Mouse (Mus musculus): ENCODE measurements around the gene Hist1h2ao.
A peak's percentile ranks its signal among the peaks of the same experiment; 100 is the strongest.
"Not testable (repeated sequence)": the region's sequence is repeated elsewhere in the genome, so short reads cannot be mapped to it uniquely, and the experiment has no call there.

The Hist1h2ao gene

DNA sequence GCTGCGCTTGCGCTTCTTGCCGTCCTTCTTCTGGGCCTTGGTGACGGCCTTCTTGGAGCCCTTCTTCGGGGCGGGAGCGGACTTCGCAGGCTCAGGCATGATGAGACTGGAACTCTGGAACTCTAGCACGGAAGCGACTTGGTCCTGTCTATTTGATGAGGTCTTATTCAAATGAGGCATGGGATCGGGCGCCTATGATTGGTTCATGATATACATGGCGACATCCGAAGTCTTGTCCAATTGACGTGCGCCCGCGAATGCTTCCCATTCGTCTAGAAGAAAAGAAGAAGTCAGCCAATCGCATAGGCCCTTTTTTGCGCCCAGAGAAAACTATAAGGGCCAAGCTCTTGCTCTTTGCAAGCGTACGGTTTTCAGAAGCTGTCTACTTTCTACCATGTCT lies at the start of gene Hist1h2ao, which contains the start of gene Hist1h2bq:
TSS of gene Hist1h2ao (plus strand) at position 393 of the 400 bp plus-strand sequence.
TSS of gene Hist1h2bq (minus strand) at position 125 of the 400 bp plus-strand sequence.
- DNase-seq, result not testable (repeated sequence)

DNA sequence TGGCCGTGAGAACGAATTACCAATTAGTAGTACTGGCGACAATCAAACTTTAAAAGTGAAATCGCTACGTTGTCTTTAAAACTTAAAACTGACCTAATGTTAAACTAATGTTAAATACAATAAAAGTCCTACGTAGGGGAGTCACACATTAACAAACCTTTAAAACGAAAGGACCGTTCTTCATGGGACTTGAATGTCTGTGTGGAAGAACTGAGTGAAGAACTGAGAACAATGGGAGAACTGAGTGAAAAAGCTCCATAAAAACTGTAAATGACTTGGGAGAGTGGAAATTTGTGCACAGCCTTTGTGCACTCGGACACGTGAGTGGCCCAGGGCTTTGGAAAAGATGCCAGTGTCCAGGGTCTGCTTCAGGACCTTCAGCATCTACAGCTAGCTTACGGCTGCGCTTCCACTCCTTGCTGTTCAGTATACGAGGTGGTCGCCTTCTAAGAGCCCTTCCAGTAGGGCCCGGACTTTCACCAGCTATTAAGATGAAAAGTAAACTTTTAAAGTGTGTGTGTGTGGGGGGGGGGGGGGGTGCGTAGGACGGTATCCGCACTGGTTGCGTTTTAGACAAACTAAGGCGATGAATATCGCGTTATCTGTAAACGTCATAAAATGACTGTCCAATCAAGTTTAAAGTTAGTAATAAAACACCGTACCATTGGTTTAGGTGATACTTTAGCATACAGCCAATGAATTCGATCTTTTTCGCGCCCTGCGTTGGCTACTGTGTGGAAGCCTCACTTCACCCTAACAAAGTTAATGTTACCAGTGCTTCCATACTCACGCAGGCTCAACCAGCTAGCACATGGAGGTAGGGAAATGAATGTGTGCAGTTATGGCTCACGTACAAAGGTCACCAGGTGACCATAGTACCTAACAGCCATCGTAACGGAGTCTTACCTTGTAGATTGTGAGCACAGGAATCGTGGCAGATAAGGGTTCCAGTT lies 31.2 kb upstream of the Hist1h2ao start:
- peak; percentile 71 to 83 for DNase-seq

DNA sequence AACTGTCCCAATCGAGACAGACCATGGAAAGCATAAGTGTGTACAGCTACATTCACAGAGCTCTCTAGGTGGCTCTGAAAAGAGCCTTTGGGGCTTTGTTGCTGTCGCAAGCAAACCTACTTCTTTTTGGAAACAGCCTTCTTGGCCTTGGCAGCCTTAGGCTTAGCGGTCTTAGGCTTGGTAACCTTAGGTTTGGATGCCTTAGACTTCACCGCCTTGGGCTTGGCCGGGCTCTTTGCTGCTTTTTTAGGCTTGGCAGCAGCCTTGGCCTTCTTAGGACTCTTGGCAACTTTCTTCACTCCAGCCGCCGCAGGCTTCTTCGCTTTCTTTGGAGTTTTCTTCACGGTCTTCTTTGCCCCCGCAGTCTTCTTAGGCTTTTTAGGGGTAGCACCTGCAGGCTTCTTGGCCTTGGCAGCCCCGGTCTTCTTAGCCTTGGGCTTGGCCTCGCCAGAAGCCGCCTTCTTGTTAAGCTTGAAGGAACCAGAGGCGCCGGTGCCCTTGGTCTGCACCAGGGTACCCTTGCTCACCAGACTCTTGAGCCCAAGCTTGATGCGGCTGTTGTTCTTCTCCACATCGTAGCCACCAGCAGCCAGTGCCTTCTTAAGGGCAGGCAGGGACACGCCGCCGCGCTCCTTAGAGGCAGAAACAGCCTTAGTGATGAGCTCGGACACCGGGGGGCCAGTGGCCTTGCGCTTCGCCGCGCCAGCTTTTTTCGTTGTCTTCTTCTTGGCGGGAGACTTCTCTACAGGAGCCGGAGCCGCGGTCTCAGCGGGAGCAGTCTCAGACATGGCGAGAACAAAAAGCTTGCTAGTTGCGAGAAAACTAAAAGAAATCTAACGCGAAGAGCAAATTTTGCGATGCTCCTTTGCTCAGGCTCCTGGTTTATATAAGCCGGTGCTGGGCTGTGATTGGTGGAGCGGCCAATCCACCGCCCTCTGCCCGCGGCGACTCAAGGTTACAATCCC lies 30.2 kb upstream of the Hist1h2ao start, which contains the start of gene Hist1h1b:
TSS of gene Hist1h1b (minus strand) at position 859 of the 965 bp plus-strand sequence.
- DNase-seq, result peak; percentile 74 to 84

- no peak for DNase-seq
Measured at GRCm38 (mm10) chr13:21781021-21781555, 29.2 kb upstream of the Hist1h2ao start.

DNA sequence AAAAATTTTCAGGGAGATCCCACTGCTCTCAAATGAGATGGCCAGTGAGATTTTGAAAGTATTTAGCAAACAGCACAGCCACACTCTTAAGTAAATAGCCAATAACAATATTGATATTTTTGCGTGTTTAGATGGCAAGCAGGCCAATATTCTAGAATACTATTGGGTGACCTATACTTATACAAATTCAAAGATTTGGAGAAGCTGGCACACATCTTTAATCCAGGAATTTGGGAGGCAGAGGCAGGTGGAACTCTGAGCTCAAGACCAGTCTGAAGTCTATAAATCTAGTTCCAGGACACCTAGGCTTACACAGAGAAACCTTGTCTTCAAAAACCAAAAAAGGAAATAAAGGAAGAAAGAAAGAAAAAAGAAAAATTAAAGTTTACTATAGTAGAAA lies 28.6 kb upstream of the Hist1h2ao start:
- no peak for DNase-seq

GRCm38 (mm10) chr13:21782361-21783254 lies 27.7 kb upstream of the Hist1h2ao start:
- peak; percentile 20 to 38 for DNase-seq

DNA sequence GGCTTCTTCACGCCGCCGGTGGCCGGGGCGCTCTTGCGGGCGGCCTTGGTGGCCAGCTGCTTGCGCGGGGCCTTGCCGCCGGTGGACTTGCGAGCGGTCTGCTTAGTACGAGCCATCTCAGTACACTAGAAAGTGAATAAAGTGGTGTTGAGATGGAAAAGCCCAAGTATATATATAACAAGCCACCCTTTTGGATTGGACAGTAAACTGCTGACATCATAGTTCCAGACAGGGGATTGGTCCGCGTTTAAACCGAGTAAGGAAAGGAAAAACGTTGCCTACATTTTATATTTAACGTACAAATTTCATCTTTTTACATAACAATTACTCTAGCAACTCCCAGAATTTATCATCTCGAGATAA lies 27.0 kb upstream of the Hist1h2ao start, which contains the start of gene Hist1h3i:
TSS of gene Hist1h3i (minus strand) at position 116 of the 363 bp plus-strand sequence.
- DNase-seq, result peak; percentile 53 to 70

DNA sequence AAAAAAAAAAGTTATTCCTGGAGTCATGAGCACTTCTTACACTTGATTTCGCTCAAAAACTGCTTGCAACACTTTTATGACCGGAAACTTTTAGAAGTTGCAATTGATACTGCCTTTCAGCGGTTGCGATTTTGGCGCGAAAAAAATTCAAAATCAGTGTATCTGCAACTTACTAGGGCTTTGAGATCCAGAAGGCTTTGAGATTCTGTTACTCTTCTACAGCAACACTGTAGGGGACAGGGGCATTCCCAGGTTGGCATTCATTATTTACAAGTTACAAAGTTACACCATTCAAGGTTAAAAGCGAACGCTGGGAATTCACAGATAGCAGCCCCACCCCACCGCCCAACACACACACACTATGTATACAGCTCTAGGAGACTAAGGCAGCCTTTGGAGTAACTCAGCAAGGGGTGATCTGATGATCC lies 26.5 kb upstream of the Hist1h2ao start:
- peak; percentile 15 to 43 for DNase-seq

- no peak for DNase-seq
Measured at GRCm38 (mm10) chr13:21784311-21784710, 26.0 kb upstream of the Hist1h2ao start.

DNA sequence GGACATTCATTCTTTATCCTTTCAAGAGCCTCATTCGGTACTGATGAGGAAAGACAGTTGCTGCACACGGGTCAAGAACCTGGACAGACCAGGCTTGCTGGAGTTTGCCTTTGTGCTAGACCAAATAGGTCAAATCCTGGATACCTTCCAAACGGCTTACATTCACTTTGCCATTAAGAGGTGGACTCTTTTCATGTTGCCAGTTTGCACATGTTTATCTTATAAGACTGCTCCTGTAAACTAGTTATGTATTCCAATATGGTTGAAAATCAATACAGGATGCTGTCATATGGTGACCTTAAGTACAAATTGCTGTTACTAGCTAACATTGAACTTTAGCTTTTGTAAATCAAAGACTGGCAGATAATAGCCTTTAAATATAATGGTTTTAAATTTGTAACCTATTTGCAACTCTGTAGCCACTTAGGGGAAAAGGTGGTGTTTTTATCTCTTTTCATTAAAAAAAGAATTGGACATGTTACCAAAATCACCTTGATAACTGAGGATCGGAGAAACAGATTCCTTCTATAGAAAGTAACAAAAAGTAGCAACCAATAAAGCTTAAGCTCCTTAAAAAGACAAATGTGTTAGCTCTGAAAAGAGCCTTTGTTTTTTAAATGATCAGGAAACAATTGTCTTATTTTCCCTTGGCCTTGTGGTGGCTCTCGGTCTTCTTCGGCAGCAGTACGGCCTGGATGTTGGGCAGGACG lies 23.9 kb upstream of the Hist1h2ao start:
- peak in 1 of 2 experiments; percentile 30 for DNase-seq

DNA sequence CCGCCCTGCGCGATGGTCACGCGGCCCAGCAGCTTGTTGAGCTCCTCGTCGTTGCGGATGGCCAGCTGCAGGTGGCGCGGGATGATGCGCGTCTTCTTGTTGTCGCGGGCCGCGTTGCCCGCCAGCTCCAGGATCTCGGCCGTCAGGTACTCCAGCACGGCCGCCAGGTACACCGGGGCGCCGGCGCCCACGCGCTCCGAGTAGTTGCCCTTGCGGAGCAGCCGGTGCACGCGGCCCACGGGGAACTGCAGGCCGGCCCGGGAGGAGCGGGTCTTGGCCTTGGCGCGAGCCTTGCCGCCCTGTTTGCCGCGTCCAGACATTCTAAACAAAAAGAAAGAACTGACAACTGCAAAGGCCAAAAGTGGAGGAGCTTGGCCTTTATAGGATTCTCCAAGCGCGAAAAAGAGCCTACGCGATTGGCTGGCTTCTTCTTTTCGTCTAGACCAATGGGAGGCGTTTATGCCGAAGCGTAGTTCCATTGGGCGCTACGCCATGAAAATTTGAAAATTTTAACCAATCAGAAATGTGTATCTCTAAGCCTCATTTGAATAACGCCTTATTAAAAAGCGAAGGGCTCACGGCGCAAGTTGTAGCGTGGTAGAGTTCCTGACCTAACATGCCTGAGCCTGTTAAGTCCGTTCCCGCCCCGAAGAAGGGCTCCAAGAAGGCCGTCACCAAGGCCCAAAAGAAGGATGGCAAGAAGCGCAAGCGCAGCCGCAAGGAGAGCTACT lies 23.2 kb upstream of the Hist1h2ao start, which contains the start of the genes Hist1h2an and Hist1h2bp:
TSS of gene Hist1h2an (minus strand) at position 320 of the 731 bp plus-strand sequence.
TSS of gene Hist1h2bp (plus strand) at position 563 of the 731 bp plus-strand sequence.
- DNase-seq, result peak; percentile 75 to 89

GRCm38 (mm10) chr13:21787760-21788593 lies 22.3 kb upstream of the Hist1h2ao start:
- DNase-seq, result peak in 1 of 2 experiments; percentile 18

- no peak for DNase-seq
Measured at GRCm38 (mm10) chr13:21789925-21790324, 20.3 kb upstream of the Hist1h2ao start.

DNA sequence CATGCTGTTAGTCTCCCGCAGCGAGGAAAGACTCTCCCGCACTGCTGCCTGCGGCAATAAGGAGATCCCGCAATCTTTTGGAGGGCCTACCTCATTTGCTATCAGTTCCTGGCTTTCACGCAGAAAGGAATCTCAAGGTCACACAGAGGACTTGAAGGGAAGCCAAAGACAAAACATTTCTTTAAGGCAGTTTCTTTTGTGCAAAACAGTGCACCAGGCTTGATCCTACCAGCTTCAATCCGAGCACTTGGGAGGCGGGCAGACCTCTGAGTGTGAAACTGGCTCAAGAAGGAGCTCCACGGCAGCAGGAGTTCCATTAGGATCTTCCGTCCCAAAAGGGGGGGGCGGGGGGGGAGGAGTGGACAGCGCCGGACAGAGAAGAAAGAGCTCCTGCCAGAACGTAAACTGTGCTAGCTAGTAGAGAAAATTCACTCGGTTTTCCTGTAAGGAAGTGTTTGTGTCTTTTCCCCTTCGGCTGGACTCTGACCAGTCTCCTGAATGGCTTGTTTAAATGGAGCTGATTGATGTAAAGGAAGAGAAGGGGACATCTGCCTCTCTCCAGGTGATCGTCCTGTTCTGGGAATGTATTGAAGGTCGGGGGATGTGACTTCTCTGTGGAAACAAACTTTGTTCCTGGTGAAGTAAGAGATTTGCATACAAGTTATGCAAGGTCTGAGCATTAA lies 19.5 kb upstream of the Hist1h2ao start:
- DNase-seq, result peak in 1 of 2 experiments; percentile 14

GRCm38 (mm10) chr13:21795584-21795983 lies 14.7 kb upstream of the Hist1h2ao start:
- DNase-seq, result no peak

DNA sequence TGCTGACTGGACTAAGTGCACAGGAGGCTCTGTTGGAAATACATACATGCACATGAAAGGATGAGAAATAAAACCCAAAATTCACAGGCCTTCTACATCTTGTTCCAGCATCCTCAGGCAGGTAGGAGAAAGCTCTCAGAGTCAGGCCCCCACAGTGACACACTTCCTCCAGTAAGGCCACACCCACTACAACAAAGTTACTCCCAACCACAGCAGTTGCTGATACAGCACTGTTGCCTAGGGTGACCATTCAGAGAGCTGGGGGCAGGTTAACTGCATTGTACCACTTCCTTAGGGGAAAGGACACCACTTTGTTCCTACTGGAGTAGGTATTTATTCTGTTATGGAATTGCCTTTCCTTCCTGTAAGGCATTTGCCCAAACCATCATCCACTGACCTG lies 13.1 kb upstream of the Hist1h2ao start:
- DNase-seq, result not testable (repeated sequence)

- DNase-seq, result not testable (repeated sequence)
Measured at GRCm38 (mm10) chr13:21803058-21803457, 7.2 kb upstream of the Hist1h2ao start.

DNA sequence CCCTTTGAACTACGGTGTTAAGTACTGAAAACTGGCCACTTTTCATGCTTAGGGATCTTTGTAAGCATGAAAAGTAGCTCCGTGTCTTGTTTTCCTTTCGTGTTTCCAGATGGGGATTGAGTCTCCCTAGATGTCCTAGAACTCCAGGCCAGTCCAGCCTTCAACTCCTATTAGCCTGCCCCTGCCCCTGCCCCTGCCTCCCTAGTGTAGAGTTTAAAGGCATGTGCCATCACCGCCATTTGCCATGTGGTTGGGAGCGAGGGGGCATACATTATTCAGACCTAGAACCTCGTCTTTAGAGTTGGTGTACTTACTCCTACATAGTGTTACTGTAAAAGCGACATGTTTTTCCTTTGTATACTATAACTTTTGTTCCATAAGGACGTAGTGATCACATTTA lies 809 bp downstream of the Hist1h2ao start:
- DNase-seq, result not testable (repeated sequence)
